Mouse (Mus musculus) large intestine, adult 2 months (tissue): Measurements from ENCODE around the gene Ptgfr. TPM values are rescaled to one million over a fixed set of nuclear protein-coding genes. Genes with fewer than 3 reads are reported as not detected.

Experiments
- DNase-seq: peaks from one replicate; pipeline ENCODE4 v3.0.0-alpha.2; 2012; ENCODE audit warnings: low read depth, low spot score
- WGBS: fragments of 180-500 bp; shearing (Covaris S2); methylation state at CpG from one replicate; pipeline ENCODE4 v1.1.7; 2018; 5-methylcytosine and 5-hydroxymethylcytosine counted together
- polyA plus RNA-seq: library from polyadenylated mRNA; depleted of rRNA; stranded (reverse); fragments of >200 nt; gene quantifications from 2 replicates; pipeline ENCODE4 v1.2.3, GENCODE M21; 2012; rRNA removed

The Ptgfr gene
- polyA plus RNA-seq: 0.27 and 0.45 TPM in 2 replicates

- WGBS: 2% methylated on average over 30 of the region's 30 CpGs
- DNase-seq: no peak
These were observed at the start of gene Ptgfr for GRCm38 (mm10) chr3:151836871-151837680. Gene Ptgfr (minus strand): TSS chr3:151837630.

- WGBS: 74% methylated on average over 5 of the region's 5 CpGs
These were observed 46.5 kb upstream of the Ptgfr start for GRCm38 (mm10) chr3:151883881-151884280.

GRCm38 (mm10) chr3:151879981-151880380 is 42.6 kb upstream of the Ptgfr start:
- WGBS: 71% methylated on average over 2 of the region's 2 CpGs
- no peak for DNase-seq

More at GRCm38 (mm10) chr3:151883881-151884280, 46.5 kb upstream of the Ptgfr start:
- DNase-seq: no peak

GRCm38 (mm10) chr3:151868970-151869369 is 31.5 kb upstream of the Ptgfr start:
- no peak for DNase-seq

GRCm38 (mm10) chr3:151851344-151851743 is 13.9 kb upstream of the Ptgfr start:
- DNase-seq: no peak
- WGBS: 68% methylated on average over 1 of the region's 1 CpGs

- no peak for DNase-seq
- 57% methylated on average over 1 of the region's 1 CpGs for WGBS
These were observed 13.2 kb upstream of the Ptgfr start for GRCm38 (mm10) chr3:151850621-151851020.

- 87% methylated on average over 7 of the region's 7 CpGs for WGBS
- no peak for DNase-seq
These were observed 8.9 kb upstream of the Ptgfr start for GRCm38 (mm10) chr3:151846292-151846691.

- no peak for DNase-seq
- 27% methylated on average over 5 of the region's 5 CpGs for WGBS
These were observed 7.1 kb upstream of the Ptgfr start for GRCm38 (mm10) chr3:151844361-151845154.

GRCm38 (mm10) chr3:151840688-151841087 is 3.3 kb upstream of the Ptgfr start:
- no peak for DNase-seq
- WGBS: 68% methylated on average over 3 of the region's 3 CpGs

- 21% methylated on average over 6 of the region's 6 CpGs for WGBS
- no peak for DNase-seq
These were observed 942 bp upstream of the Ptgfr start for GRCm38 (mm10) chr3:151838372-151838771.

- WGBS: 45% methylated on average over 9 of the region's 9 CpGs
- DNase-seq: no peak
These were observed 319 bp upstream of the Ptgfr start for GRCm38 (mm10) chr3:151837749-151838148.

- WGBS: 12% methylated on average over 5 of the region's 5 CpGs
- no peak for DNase-seq
These were observed 979 bp downstream of the Ptgfr start for GRCm38 (mm10) chr3:151836451-151836850.

GRCm38 (mm10) chr3:151835831-151836230 is 1.6 kb downstream of the Ptgfr start:
- DNase-seq: no peak
- WGBS: 86% methylated on average over 3 of the region's 3 CpGs

- 61% methylated on average over 11 of the region's 11 CpGs for WGBS
- no peak for DNase-seq
These were observed 9.3 kb downstream of the Ptgfr start for GRCm38 (mm10) chr3:151827950-151828610.

GRCm38 (mm10) chr3:151819811-151820210 is 17.6 kb downstream of the Ptgfr start:
- DNase-seq: no peak
- 60% methylated on average over 4 of the region's 4 CpGs for WGBS

- DNase-seq: no peak
- WGBS: 71% methylated on average over 6 of the region's 6 CpGs
These were observed 19.2 kb downstream of the Ptgfr start for GRCm38 (mm10) chr3:151818265-151818664.

GRCm38 (mm10) chr3:151808613-151809012 is 28.8 kb downstream of the Ptgfr start:
- WGBS: 52% methylated on average over 2 of the region's 2 CpGs
- DNase-seq: no peak

- DNase-seq: no peak
- 80% methylated on average over 8 of the region's 8 CpGs for WGBS
These were observed 48.8 kb downstream of the Ptgfr start for GRCm38 (mm10) chr3:151788622-151789021.

- 46% methylated on average over 4 of the region's 4 CpGs for WGBS
- no peak for DNase-seq
These were observed 62.3 kb downstream of the Ptgfr start for GRCm38 (mm10) chr3:151775089-151775488.

GRCm38 (mm10) chr3:151771074-151771473 is 66.4 kb downstream of the Ptgfr start:
- WGBS: 34% methylated on average over 3 of the region's 3 CpGs
- peak; percentile 24 for DNase-seq
